Mouse (Mus musculus): ENCODE data around the gene Alkbh6. TPM values are rescaled to one million over a fixed set of nuclear protein-coding genes. Genes with fewer than 3 reads are reported as not detected.

Gene Alkbh6
- polyA plus RNA-seq, 1 experiment from 2014 or later, result 68.8 TPM

- no peak overlapping the region for H3K4me3 ChIP-seq (ENCODE audit: low read length)
- 62% methylated on average over 18 of the region's 18 CpGs for whole genome bisulfite sequencing
- H3K27me3 ChIP-seq (replicated peaks; ENCODE audit: control insufficient read depth, insufficient read depth, low read length), result peaks cover 14% of the 10 kb centered on the region
- H3K36me3 ChIP-seq (ENCODE audit: control insufficient read depth, insufficient read depth, low read length), result no peaks in the 10 kb centered on the region
- ATAC-seq, result no peak
- H3K4me2 ChIP-seq (ENCODE audit: low read depth, low read length), result no peak overlapping the region
- H3K27ac ChIP-seq (ENCODE audit: low read length), result no peak overlapping the region
- H3K9me3 ChIP-seq (ENCODE audit: control insufficient read depth, low read length), result no peaks in the 10 kb centered on the region
- no peak overlapping the region for H3K9ac ChIP-seq (ENCODE audit: low read depth, low read length)
- peaks cover 7% of the 10 kb centered on the region for H3K4me1 ChIP-seq (ENCODE audit: control insufficient read depth, insufficient read depth, low read length)
Observed at GRCm38 (mm10) chr7:30332622-30333259, 24.2 kb downstream of the Alkbh6 start.

- 20% methylated on average over 4 of the region's 4 CpGs for WGBS
- H3K27me3 ChIP-seq (replicated peaks; ENCODE audit: control insufficient read depth, insufficient read depth, low read length), result peaks cover 14% of the 10 kb centered on the region
- H3K9ac ChIP-seq (ENCODE audit: low read depth, low read length), result no peak overlapping the region
- H3K36me3 ChIP-seq (ENCODE audit: control insufficient read depth, insufficient read depth, low read length), result no peaks in the 10 kb centered on the region
- no peak overlapping the region for H3K27ac ChIP-seq (ENCODE audit: low read length)
- H3K9me3 ChIP-seq (ENCODE audit: control insufficient read depth, low read length), result no peaks in the 10 kb centered on the region
- peak; percentile 62 for ATAC-seq
- H3K4me3 ChIP-seq (ENCODE audit: low read length), result no peak overlapping the region
- H3K4me2 ChIP-seq (ENCODE audit: low read depth, low read length), result no peak overlapping the region
- peaks cover 7% of the 10 kb centered on the region for H3K4me1 ChIP-seq (ENCODE audit: control insufficient read depth, insufficient read depth, low read length)
Observed at GRCm38 (mm10) chr7:30333436-30333835, 24.9 kb downstream of the Alkbh6 start.

- Histone ChIP-seq H3K27me3 (replicated peaks; ENCODE audit: control insufficient read depth, insufficient read depth, low read length) (peaks cover 14% of the 10 kb centered on the region), H3K36me3 (ENCODE audit: control insufficient read depth, insufficient read depth, low read length) (no peaks in the 10 kb centered on the region), H3K9ac (ENCODE audit: low read depth, low read length) (no peak overlapping the region), H3K4me3 (ENCODE audit: low read length) (no peak overlapping the region), H3K4me2 (ENCODE audit: low read depth, low read length) (no peak overlapping the region), H3K27ac (ENCODE audit: low read length) (no peak overlapping the region), H3K4me1 (ENCODE audit: control insufficient read depth, insufficient read depth, low read length) (peaks cover 7% of the 10 kb centered on the region), H3K9me3 (ENCODE audit: control insufficient read depth, low read length) (no peaks in the 10 kb centered on the region)
- WGBS, result 55% methylated on average over 5 of the region's 5 CpGs
- no peak for ATAC-seq
Observed at GRCm38 (mm10) chr7:30334563-30334962, 26.0 kb downstream of the Alkbh6 start.

GRCm38 (mm10) chr7:30335688-30336087 lies 27.2 kb downstream of the Alkbh6 start:
- no peak overlapping the region for H3K4me2 ChIP-seq (ENCODE audit: low read depth, low read length)
- H3K36me3 ChIP-seq (ENCODE audit: control insufficient read depth, insufficient read depth, low read length), result no peaks in the 10 kb centered on the region
- no peak for ATAC-seq
- peaks cover 14% of the 10 kb centered on the region for H3K27me3 ChIP-seq (replicated peaks; ENCODE audit: control insufficient read depth, insufficient read depth, low read length)
- no peaks in the 10 kb centered on the region for H3K9me3 ChIP-seq (ENCODE audit: control insufficient read depth, low read length)
- no peak overlapping the region for H3K4me3 ChIP-seq (ENCODE audit: low read length)
- no peak overlapping the region for H3K9ac ChIP-seq (ENCODE audit: low read depth, low read length)
- no peak overlapping the region for H3K27ac ChIP-seq (ENCODE audit: low read length)
- H3K4me1 ChIP-seq (ENCODE audit: control insufficient read depth, insufficient read depth, low read length), result peaks cover 7% of the 10 kb centered on the region
- 80% methylated on average over 6 of the region's 6 CpGs for WGBS

GRCm38 (mm10) chr7:30336384-30336783 lies 27.9 kb downstream of the Alkbh6 start:
- H3K4me1 ChIP-seq (ENCODE audit: control insufficient read depth, insufficient read depth, low read length), result peaks cover 7% of the 10 kb centered on the region
- no peaks in the 10 kb centered on the region for H3K9me3 ChIP-seq (ENCODE audit: control insufficient read depth, low read length)
- H3K4me2 ChIP-seq (ENCODE audit: low read depth, low read length), result no peak overlapping the region
- peaks cover 14% of the 10 kb centered on the region for H3K27me3 ChIP-seq (replicated peaks; ENCODE audit: control insufficient read depth, insufficient read depth, low read length)
- H3K4me3 ChIP-seq (ENCODE audit: low read length), result no peak overlapping the region
- peak; percentile 37; the same call in 1 of the 2 replicates for ATAC-seq
- WGBS, result 2% methylated on average over 9 of the region's 9 CpGs
- no peak overlapping the region for H3K27ac ChIP-seq (ENCODE audit: low read length)
- no peaks in the 10 kb centered on the region for H3K36me3 ChIP-seq (ENCODE audit: control insufficient read depth, insufficient read depth, low read length)
- no peak overlapping the region for H3K9ac ChIP-seq (ENCODE audit: low read depth, low read length)

GRCm38 (mm10) chr7:30339432-30340109 lies 31.1 kb downstream of the Alkbh6 start:
- no peaks in the 10 kb centered on the region for H3K9me3 ChIP-seq (ENCODE audit: control insufficient read depth, low read length)
- H3K9ac ChIP-seq (ENCODE audit: low read depth, low read length), result no peak overlapping the region
- H3K36me3 ChIP-seq (ENCODE audit: control insufficient read depth, insufficient read depth, low read length), result no peaks in the 10 kb centered on the region
- H3K27ac ChIP-seq (ENCODE audit: low read length), result no peak overlapping the region
- H3K4me1 ChIP-seq (ENCODE audit: control insufficient read depth, insufficient read depth, low read length), result peaks cover 2% of the 10 kb centered on the region; the same call in 1 of the 2 replicates
- no peak for ATAC-seq
- no peak overlapping the region for H3K4me2 ChIP-seq (ENCODE audit: low read depth, low read length)
- H3K4me3 ChIP-seq (ENCODE audit: low read length), result no peak overlapping the region
- 63% methylated on average over 5 of the region's 5 CpGs for WGBS
- peaks cover 12% of the 10 kb centered on the region for H3K27me3 ChIP-seq (replicated peaks; ENCODE audit: control insufficient read depth, insufficient read depth, low read length)

GRCm38 (mm10) chr7:30346635-30347379 lies 38.3 kb downstream of the Alkbh6 start:
- 24% methylated on average over 21 of the region's 21 CpGs for WGBS
- Histone ChIP-seq H3K27me3 (replicated peaks; ENCODE audit: control insufficient read depth, insufficient read depth, low read length) (peaks cover 15% of the 10 kb centered on the region; the same call in 1 of the 2 replicates), H3K9me3 (ENCODE audit: control insufficient read depth, low read length) (no peaks in the 10 kb centered on the region), H3K9ac (ENCODE audit: low read depth, low read length) (no peak overlapping the region), H3K27ac (ENCODE audit: low read length) (no peak overlapping the region), H3K36me3 (ENCODE audit: control insufficient read depth, insufficient read depth, low read length) (no peaks in the 10 kb centered on the region), H3K4me3 (ENCODE audit: low read length) (no peak overlapping the region), H3K4me2 (ENCODE audit: low read depth, low read length) (no peak overlapping the region), H3K4me1 (ENCODE audit: control insufficient read depth, insufficient read depth, low read length) (no peaks in the 10 kb centered on the region)
- ATAC-seq, result no peak

GRCm38 (mm10) chr7:30347828-30348227 lies 39.3 kb downstream of the Alkbh6 start:
- WGBS, result 2% methylated on average over 30 of the region's 30 CpGs
- peaks cover 15% of the 10 kb centered on the region; the same call in 1 of the 2 replicates for H3K27me3 ChIP-seq (replicated peaks; ENCODE audit: control insufficient read depth, insufficient read depth, low read length)
- no peak overlapping the region for H3K27ac ChIP-seq (ENCODE audit: low read length)
- H3K9me3 ChIP-seq (ENCODE audit: control insufficient read depth, low read length), result no peaks in the 10 kb centered on the region
- peak; percentile 66 for ATAC-seq
- no peak overlapping the region for H3K4me3 ChIP-seq (ENCODE audit: low read length)
- no peaks in the 10 kb centered on the region for H3K36me3 ChIP-seq (ENCODE audit: control insufficient read depth, insufficient read depth, low read length)
- no peak overlapping the region for H3K9ac ChIP-seq (ENCODE audit: low read depth, low read length)
- H3K4me2 ChIP-seq (ENCODE audit: low read depth, low read length), result no peak overlapping the region
- no peaks in the 10 kb centered on the region for H3K4me1 ChIP-seq (ENCODE audit: control insufficient read depth, insufficient read depth, low read length)

- Histone ChIP-seq H3K27me3 (replicated peaks; ENCODE audit: control insufficient read depth, insufficient read depth, low read length) (peaks cover 8% of the 10 kb centered on the region; the same call in 1 of the 2 replicates), H3K9ac (ENCODE audit: low read depth, low read length) (no peak overlapping the region), H3K27ac (ENCODE audit: low read length) (no peak overlapping the region), H3K4me3 (ENCODE audit: low read length) (no peak overlapping the region), H3K4me1 (ENCODE audit: control insufficient read depth, insufficient read depth, low read length) (peaks cover 5% of the 10 kb centered on the region), H3K4me2 (ENCODE audit: low read depth, low read length) (no peak overlapping the region), H3K36me3 (ENCODE audit: control insufficient read depth, insufficient read depth, low read length) (no peaks in the 10 kb centered on the region), H3K9me3 (ENCODE audit: control insufficient read depth, low read length) (no peaks in the 10 kb centered on the region)
- WGBS, result 16% methylated on average over 6 of the region's 6 CpGs
- peak; percentile 78 for ATAC-seq
Observed at GRCm38 (mm10) chr7:30353279-30353822, 44.8 kb downstream of the Alkbh6 start.
